Mouse (Mus musculus) neural tube, embryonic 11.5 days (tissue): ENCODE results near the gene Coro2b. TPM values are rescaled to one million over a fixed set of nuclear protein-coding genes. Genes with fewer than 3 reads are reported as not detected.

ENCODE experiments used
- ATAC-seq: fragments of 200-750 bp; cut with Nextera tagmentation; 2 replicates; pipeline ENCODE4 v1.8.0; 2017; ENCODE audit warnings: moderate number of reproducible peaks, mild to moderate bottlenecking, moderate TSS enrichment, moderate library complexity; ENCODE audit not compliant: insufficient read depth, low FRiP score, low TSS enrichment
- DNase-seq: peaks from one replicate; pipeline ENCODE4 v3.0.0-alpha.2; 2015; ENCODE audit warnings: low spot score
- H3K27ac ChIP-seq: fragments of 300-500 bp; sonication (generic); 2 replicates; pipeline ENCODE4 v1.5.1; 2014; ENCODE audit warnings: low read depth, mild to moderate bottlenecking, low read length
- H3K27me3 ChIP-seq: fragments of 300-500 bp; sonication (generic); 2 replicates; pipeline ENCODE4 v1.6.1; 2014; ENCODE audit warnings: mild to moderate bottlenecking, low read length, mixed read lengths; ENCODE audit not compliant: control insufficient read depth, insufficient read depth
- H3K36me3 ChIP-seq: fragments of 300-500 bp; sonication (generic); 2 replicates; pipeline ENCODE4 v1.6.1; 2014; ENCODE audit warnings: mild to moderate bottlenecking, low read length, moderate library complexity, mixed read lengths; ENCODE audit not compliant: control insufficient read depth, insufficient read depth
- H3K4me1 ChIP-seq: fragments of 300-500 bp; sonication (generic); 2 replicates; pipeline ENCODE4 v1.6.1; 2014; ENCODE audit warnings: low read length, mixed read lengths; ENCODE audit not compliant: control insufficient read depth, insufficient read depth
- H3K4me2 ChIP-seq: fragments of 300-500 bp; sonication (generic); 2 replicates; pipeline ENCODE4 v1.6.1; 2014; ENCODE audit warnings: low read depth, mild to moderate bottlenecking, moderate library complexity
- H3K4me3 ChIP-seq: fragments of 300-500 bp; sonication (generic); 2 replicates; pipeline ENCODE4 v1.5.1; 2014; ENCODE audit warnings: low read depth, low read length
- H3K9ac ChIP-seq: fragments of 300-500 bp; sonication (generic); 2 replicates; pipeline ENCODE4 v1.6.1; 2014; ENCODE audit warnings: mild to moderate bottlenecking, low read length
- H3K9me3 ChIP-seq: fragments of 300-500 bp; sonication (generic); 2 replicates; pipeline ENCODE4 v1.6.1; 2016; ENCODE audit warnings: low read length; ENCODE audit not compliant: control insufficient read depth
- WGBS: fragments of 180-500 bp; shearing (Covaris S2); extraction: QIAGEN DNeasy Blood & Tissue Kit; methylation state at CpG from one replicate; pipeline ENCODE4 v1.1.7; 2014; 5-methylcytosine and 5-hydroxymethylcytosine counted together
- polyA plus RNA-seq: library from polyadenylated mRNA; unstranded; fragments of >200 nt; fragmentation: Nextera tagmentation; extraction: Ambion mirVana; gene quantifications from 2 replicates; pipeline ENCODE4 v1.2.1, GENCODE M21; 2014

Gene Coro2b
- polyA plus RNA-seq, 1 experiment from 2014 or later = 23.7 TPM

- Histone ChIP-seq H3K36me3 (peaks cover 7% of the 10 kb centered on the region), H3K27ac (no peak overlapping the region), H3K9me3 (no peaks in the 10 kb centered on the region), H3K4me3 (no peak overlapping the region), H3K9ac (no peak overlapping the region), H3K27me3 (no peaks in the 10 kb centered on the region), H3K4me2 (no peak overlapping the region), H3K4me1 (peaks cover 8% of the 10 kb centered on the region)
- DNase-seq = no peak
- 83% methylated on average over 16 of the region's 16 CpGs for WGBS
- ATAC-seq = no peak
Observed at GRCm38 (mm10) chr9:62371745-62372555, 164.9 kb downstream of the Coro2b start.

DNA sequence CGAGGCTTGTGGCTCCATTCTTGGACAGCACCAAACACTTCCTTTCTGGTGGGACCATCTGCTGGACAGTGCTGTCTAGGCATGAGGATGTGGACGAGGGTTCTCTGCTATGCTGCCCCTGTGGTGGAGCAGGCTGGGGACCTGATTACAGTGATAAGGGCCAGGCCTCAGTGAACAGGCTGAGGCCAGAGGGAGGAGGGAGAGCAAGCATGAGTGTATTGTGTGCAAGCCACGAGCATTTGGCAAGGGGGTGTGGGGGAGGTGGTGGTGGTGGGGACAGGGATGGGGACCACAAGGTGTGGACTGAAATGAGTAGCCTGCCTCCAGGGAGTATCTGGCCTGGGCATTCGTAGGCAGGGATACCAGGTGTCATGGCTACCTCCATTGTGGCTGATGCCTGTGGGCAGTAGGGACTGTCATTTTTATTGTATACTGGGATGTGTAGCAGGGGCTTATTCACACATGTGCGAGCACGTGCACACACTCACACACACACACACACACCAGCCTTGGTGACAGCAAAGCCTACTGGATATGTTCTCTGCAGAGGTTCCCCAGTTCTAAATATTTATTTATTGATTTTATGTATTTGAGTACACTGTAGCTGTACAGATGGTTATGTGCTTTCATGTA lies 166.1 kb downstream of the Coro2b start:
- Histone ChIP-seq H3K27ac (no peak overlapping the region), H3K27me3 (no peaks in the 10 kb centered on the region), H3K4me2 (no peak overlapping the region), H3K36me3 (0 out of 2 replicates have a peak, but pooled peaks cover 2% of the 10 kb centered on the region), H3K9ac (no peak overlapping the region), H3K4me1 (peaks cover 20% of the 10 kb centered on the region), H3K9me3 (no peaks in the 10 kb centered on the region), H3K4me3 (no peak overlapping the region)
- WGBS = 78% methylated on average over 6 of the region's 6 CpGs
- DNase-seq (no peak), ATAC-seq (no peak)

- Histone ChIP-seq H3K36me3 (0 out of 2 replicates have a peak, but pooled peaks cover 2% of the 10 kb centered on the region), H3K4me3 (no peak overlapping the region), H3K9ac (no peak overlapping the region), H3K4me1 (peaks cover 26% of the 10 kb centered on the region), H3K27ac (no peak overlapping the region), H3K27me3 (no peaks in the 10 kb centered on the region), H3K4me2 (no peak overlapping the region), H3K9me3 (no peaks in the 10 kb centered on the region)
- WGBS = 81% methylated on average over 9 of the region's 9 CpGs
- DNase-seq (no peak), ATAC-seq (no peak)
Observed at GRCm38 (mm10) chr9:62370186-62370585, 166.7 kb downstream of the Coro2b start.

Other genes starting within 250 kb of the Coro2b start
- 125 and 138 TPM in 2 replicates for gene Anp32a, start 195.8 kb downstream of the Coro2b start, polyA plus RNA-seq
- 3.0 and 3.4 TPM in 2 replicates for gene Itga11, start 140.8 kb upstream of the Coro2b start, polyA plus RNA-seq